Mouse (Mus musculus) thymus, adult 2 months (tissue): ENCODE results near the gene Stradb.

Experiments used
- CTCF ChIP-seq: fragments of 200-500 bp; IDR thresholded peaks from 2 replicates; pipeline ENCODE4 v1.5.1; 2012; ENCODE audit warnings: mild to moderate bottlenecking, control low read depth, low read length, moderate library complexity, borderline replicate concordance; ENCODE audit not compliant: control insufficient read depth, poor library complexity, insufficient read depth; ENCODE audit errors: extremely low read depth
- POLR2A ChIP-seq: fragments of 200-500 bp; IDR thresholded peaks from 2 replicates; pipeline ENCODE4 v1.6.1; 2012; ENCODE audit warnings: mild to moderate bottlenecking, low read length, control low read depth, moderate library complexity; ENCODE audit not compliant: control insufficient read depth, poor library complexity, insufficient read depth; ENCODE audit errors: extremely low read depth

DNA sequence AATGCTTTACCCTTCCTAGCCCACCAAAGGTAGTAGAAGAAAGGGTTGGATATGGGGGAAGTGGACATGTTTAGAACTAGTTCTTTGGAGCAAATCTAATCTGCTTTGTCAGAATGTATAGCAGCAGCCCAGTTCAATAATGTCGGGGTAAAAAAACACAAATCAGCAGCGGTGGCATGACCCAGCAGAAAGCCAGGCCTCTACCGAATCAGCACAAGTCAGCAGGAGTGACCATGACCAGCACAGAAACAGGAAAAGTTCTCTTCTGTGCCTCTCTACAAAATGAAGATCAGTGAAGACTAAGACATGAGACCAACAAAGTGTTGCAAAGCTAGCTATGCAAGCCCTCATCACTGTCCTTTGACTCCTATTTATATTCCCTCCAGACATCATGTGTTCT lies 9.0 kb downstream of the Stradb start:
- TF ChIP-seq CTCF = no peak
- TF ChIP-seq POLR2A = no peak
